In genomic region chr1:153947837-153948236, GRCm38 (mm10) we compare ENCODE assay signal across 24 mouse cellular contexts. TPM values are rescaled to one million over a fixed set of nuclear protein-coding genes. Genes with fewer than 3 reads are reported as not detected.
A peak's percentile ranks its signal among the peaks of the same experiment; 100 is the strongest.
DNase-seq lines count a peak whose midpoint lies in the region.
"Had no signal": no experiment of that assay in that cellular context is flagged by ENCODE, and none has a peak within 500 bp of the region (broad histone marks: within the 10 kb centered on the region; RNA-seq: fewer than 3 reads in every experiment).

No protein-coding gene starts in this region.

- DNase-seq in heart, adult 11 months = peak; percentile 39
- DNase-seq in heart, postnatal 10 days = no peak
- peak; percentile 11 to 76 for DNase-seq in left cerebral cortex, postnatal 25 days (ENCODE audit: low spot score in 2 of 2)
- DNase-seq in left cerebral cortex, adult 11 months (ENCODE audit: low spot score) = no peak
- DNase-seq in right cerebral cortex, postnatal 25 days = peak; percentile 17
- DNase-seq in right cerebral cortex, postnatal 14 days = no peak
- DNase-seq in spleen, postnatal 4 days (ENCODE audit: low spot score in 2 of 2) = no peak
- DNase-seq: adrenal gland, adult 2 months; adrenal gland, postnatal 14 days; B cell, adult 2 months; cerebellum, adult 11-12 months; cerebellum, adult 8-10 months; cerebellum, postnatal 10 days; cerebellum, postnatal 36 days; embryo, embryonic 11 days; gastrocnemius, adult 2 months; gastrocnemius, postnatal 14 days; heart, adult 18-20 months; heart, postnatal 14 days; heart, postnatal 4 days had no signal

- intact Hi-C loops in heart, postnatal 10 days (cut with DNase I) = no loop called here
- intact Hi-C loops in left cerebral cortex, postnatal 25 days (cut with DNase I) = no loop called here

RNA-seq across cellular contexts. Expression of gene Teddm2, which starts 47.8 kb away (rescaled TPM):
- under 1 TPM; 0.30 to 0.69 TPM for total RNA-seq in heart, postnatal 10 days (2021)
- total RNA-seq in left cerebral cortex, postnatal 25 days (2021) = 1 to 10 TPM; 2.9 to 4.0 TPM

RNA-seq across cellular contexts. Expression of gene Glul, which starts 48.1 kb away (rescaled TPM):
- total RNA-seq in heart, postnatal 10 days (2021) = 100 to 1,000 TPM; 208 to 345 TPM
- total RNA-seq in left cerebral cortex, postnatal 25 days (2021) = 1,000 to 10,000 TPM; 1,850 to 1,886 TPM

RNA-seq across cellular contexts. Expression of gene Teddm1a, which starts 56.3 kb away (rescaled TPM):
- total RNA-seq in heart, postnatal 10 days (2021) = not detected
- total RNA-seq in left cerebral cortex, postnatal 25 days (2021) = not detected
- total RNA-seq: adrenal gland, adult 2 months; adrenal gland, postnatal 14 days; adrenal gland, postnatal 4 days; gastrocnemius, adult 2 months; gastrocnemius, postnatal 14 days; gastrocnemius, postnatal 4 days; heart, adult 18-20 months; heart, postnatal 14 days; heart, postnatal 4 days; hindbrain, postnatal 0 days; MEL had no signal

Comparison
In these comparisons a context has a peak if more than half of its experiments do, and no peak if none do; other contexts are left out.
1. DNase-seq: peak in heart, adult 11 months (single experiment), left cerebral cortex, postnatal 25 days (2 of 2) and right cerebral cortex, postnatal 25 days (single experiment); none in heart, postnatal 10 days (0 of 2), left cerebral cortex, adult 11 months (single experiment), right cerebral cortex, postnatal 14 days (single experiment) and spleen, postnatal 4 days (0 of 2).
2. RNA of gene Glul, which starts 48.1 kb away (total RNA-seq): 1,850 to 1,886 TPM in left cerebral cortex, postnatal 25 days; 208 to 345 TPM in heart, postnatal 10 days; every median in the first group is over 4 times any median in the second.